Mouse (Mus musculus): ENCODE measurements around the gene Ppm1m. TPM values are rescaled to one million over a fixed set of nuclear protein-coding genes. Genes with fewer than 3 reads are reported as not detected.

The Ppm1m gene
- polyA plus RNA-seq, 1 experiment from 2014 or later = 25.0 TPM

DNA sequence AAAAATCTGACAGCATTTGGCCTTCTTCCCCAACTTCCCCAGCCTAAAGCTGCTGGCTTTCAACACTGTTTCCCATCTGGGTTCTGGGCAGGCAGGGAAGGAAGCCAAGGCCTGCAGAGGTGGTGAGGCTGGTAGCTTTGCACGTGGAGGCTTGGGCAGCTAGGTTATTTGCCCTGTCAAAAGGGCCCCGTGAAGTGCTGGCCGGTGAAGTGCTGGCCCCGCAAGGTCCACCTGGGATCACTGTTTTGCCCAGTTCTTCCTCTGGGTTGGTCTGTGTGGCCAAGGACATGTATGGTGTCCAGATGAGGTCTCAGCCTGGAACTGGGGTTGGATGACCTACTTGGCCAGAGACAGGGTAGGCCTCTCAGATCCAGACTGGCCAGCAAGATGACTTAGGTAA lies 10.4 kb upstream of the Ppm1m start:
- Histone ChIP-seq H3K4me1 (ENCODE audit: control insufficient read depth, insufficient read depth, low read length) (peaks cover 21% of the 10 kb centered on the region), H3K9me3 (replicated peaks; ENCODE audit: control insufficient read depth, low read length) (no peaks in the 10 kb centered on the region), H3K27ac (ENCODE audit: low read length) (no peak overlapping the region), H3K4me3 (ENCODE audit: low read length) (no peak overlapping the region), H3K9ac (ENCODE audit: low read length) (no peak overlapping the region), H3K27me3 (ENCODE audit: control insufficient read depth, insufficient read depth, low read length) (no peaks in the 10 kb centered on the region), H3K4me2 (ENCODE audit: low read depth, low read length) (no peak overlapping the region), H3K36me3 (ENCODE audit: control insufficient read depth, insufficient read depth) (peaks cover 21% of the 10 kb centered on the region)
- ATAC-seq (replicated peaks; ENCODE audit: extremely low read depth, insufficient read depth, low FRiP score) = no peak
- 91% methylated on average over 4 of the region's 4 CpGs for WGBS

GRCm38 (mm10) chr9:106208181-106208580 lies 8.6 kb upstream of the Ppm1m start:
- H3K9me3 ChIP-seq (replicated peaks; ENCODE audit: control insufficient read depth, low read length) = no peaks in the 10 kb centered on the region
- no peaks in the 10 kb centered on the region for H3K27me3 ChIP-seq (ENCODE audit: control insufficient read depth, insufficient read depth, low read length)
- no peak overlapping the region for H3K4me3 ChIP-seq (ENCODE audit: low read length)
- no peak overlapping the region for H3K9ac ChIP-seq (ENCODE audit: low read length)
- WGBS = 74% methylated on average over 5 of the region's 5 CpGs
- no peak for ATAC-seq (replicated peaks; ENCODE audit: extremely low read depth, insufficient read depth, low FRiP score)
- H3K27ac ChIP-seq (ENCODE audit: low read length) = no peak overlapping the region
- H3K4me2 ChIP-seq (ENCODE audit: low read depth, low read length) = no peak overlapping the region
- H3K36me3 ChIP-seq (ENCODE audit: control insufficient read depth, insufficient read depth) = peaks cover 4% of the 10 kb centered on the region; the same call in 1 of the 2 replicates
- H3K4me1 ChIP-seq (ENCODE audit: control insufficient read depth, insufficient read depth, low read length) = peaks cover 38% of the 10 kb centered on the region

DNA sequence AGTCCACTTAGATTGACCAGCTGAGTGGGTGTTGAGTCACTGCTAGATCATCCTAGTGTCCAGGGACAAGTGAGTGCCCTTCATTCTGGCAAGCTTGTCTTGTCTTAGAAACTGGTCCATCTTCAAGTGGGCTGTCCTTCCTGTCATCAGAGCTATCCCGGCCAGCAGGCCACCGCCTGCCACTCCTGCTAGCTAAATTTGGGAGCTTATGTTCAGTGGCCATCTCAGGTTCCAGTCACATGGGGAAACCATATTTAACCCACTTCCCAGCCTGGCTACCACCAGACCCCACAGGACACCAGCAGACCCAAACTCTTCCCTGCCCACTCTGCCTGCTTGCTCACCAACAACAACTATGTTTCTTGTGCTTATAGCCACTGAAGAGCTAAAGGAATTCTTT lies 7.0 kb upstream of the Ppm1m start:
- Histone ChIP-seq H3K4me1 (ENCODE audit: control insufficient read depth, insufficient read depth, low read length) (peaks cover 37% of the 10 kb centered on the region), H3K27me3 (ENCODE audit: control insufficient read depth, insufficient read depth, low read length) (no peaks in the 10 kb centered on the region), H3K9me3 (replicated peaks; ENCODE audit: control insufficient read depth, low read length) (no peaks in the 10 kb centered on the region), H3K4me3 (ENCODE audit: low read length) (peak overlapping the region; percentile 20; the same call in 1 of the 2 replicates), H3K36me3 (ENCODE audit: control insufficient read depth, insufficient read depth) (no peaks in the 10 kb centered on the region), H3K4me2 (ENCODE audit: low read depth, low read length) (peak overlapping the region; percentile 48), H3K9ac (ENCODE audit: low read length) (peak overlapping the region; percentile 52), H3K27ac (ENCODE audit: low read length) (peak overlapping the region; percentile 51)
- WGBS = 25% methylated on average over 2 of the region's 2 CpGs
- ATAC-seq (replicated peaks; ENCODE audit: extremely low read depth, insufficient read depth, low FRiP score) = no peak

DNA sequence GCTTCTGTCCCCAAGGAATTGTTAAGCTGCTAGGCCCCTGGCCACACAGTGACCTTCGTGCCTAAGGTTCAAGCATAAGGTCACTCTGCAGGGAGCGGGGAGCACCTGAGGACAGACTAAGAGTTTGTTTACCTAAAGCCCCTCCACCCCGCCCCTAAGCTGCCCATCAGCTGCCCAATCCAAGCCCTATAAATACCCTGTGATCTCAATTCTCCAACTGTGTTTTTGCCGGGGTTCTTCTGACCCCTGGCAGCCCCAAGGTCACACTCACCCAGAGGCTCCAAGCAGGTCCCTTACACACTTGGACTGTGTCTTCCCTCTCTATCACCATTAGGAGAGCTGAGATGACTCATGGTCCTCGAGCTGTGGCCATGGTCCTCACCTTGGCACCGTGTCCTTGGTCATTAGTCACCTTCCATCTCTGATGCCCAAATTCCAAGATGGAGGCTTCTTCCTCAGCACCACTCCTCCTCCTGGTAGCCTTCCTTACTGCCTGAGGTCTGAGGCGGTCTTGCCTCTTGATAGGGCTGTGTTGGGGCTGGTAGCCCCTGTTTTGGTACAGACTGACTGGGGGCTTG lies 6.3 kb upstream of the Ppm1m start:
- Histone ChIP-seq H3K4me3 (ENCODE audit: low read length) (no peak overlapping the region), H3K36me3 (ENCODE audit: control insufficient read depth, insufficient read depth) (no peaks in the 10 kb centered on the region), H3K4me2 (ENCODE audit: low read depth, low read length) (no peak overlapping the region), H3K27ac (ENCODE audit: low read length) (peak overlapping the region; percentile 51), H3K9me3 (replicated peaks; ENCODE audit: control insufficient read depth, low read length) (no peaks in the 10 kb centered on the region), H3K27me3 (ENCODE audit: control insufficient read depth, insufficient read depth, low read length) (no peaks in the 10 kb centered on the region), H3K9ac (ENCODE audit: low read length) (no peak overlapping the region), H3K4me1 (ENCODE audit: control insufficient read depth, insufficient read depth, low read length) (peaks cover 34% of the 10 kb centered on the region)
- no peak for ATAC-seq (replicated peaks; ENCODE audit: extremely low read depth, insufficient read depth, low FRiP score)
- 66% methylated on average over 7 of the region's 7 CpGs for WGBS

DNA sequence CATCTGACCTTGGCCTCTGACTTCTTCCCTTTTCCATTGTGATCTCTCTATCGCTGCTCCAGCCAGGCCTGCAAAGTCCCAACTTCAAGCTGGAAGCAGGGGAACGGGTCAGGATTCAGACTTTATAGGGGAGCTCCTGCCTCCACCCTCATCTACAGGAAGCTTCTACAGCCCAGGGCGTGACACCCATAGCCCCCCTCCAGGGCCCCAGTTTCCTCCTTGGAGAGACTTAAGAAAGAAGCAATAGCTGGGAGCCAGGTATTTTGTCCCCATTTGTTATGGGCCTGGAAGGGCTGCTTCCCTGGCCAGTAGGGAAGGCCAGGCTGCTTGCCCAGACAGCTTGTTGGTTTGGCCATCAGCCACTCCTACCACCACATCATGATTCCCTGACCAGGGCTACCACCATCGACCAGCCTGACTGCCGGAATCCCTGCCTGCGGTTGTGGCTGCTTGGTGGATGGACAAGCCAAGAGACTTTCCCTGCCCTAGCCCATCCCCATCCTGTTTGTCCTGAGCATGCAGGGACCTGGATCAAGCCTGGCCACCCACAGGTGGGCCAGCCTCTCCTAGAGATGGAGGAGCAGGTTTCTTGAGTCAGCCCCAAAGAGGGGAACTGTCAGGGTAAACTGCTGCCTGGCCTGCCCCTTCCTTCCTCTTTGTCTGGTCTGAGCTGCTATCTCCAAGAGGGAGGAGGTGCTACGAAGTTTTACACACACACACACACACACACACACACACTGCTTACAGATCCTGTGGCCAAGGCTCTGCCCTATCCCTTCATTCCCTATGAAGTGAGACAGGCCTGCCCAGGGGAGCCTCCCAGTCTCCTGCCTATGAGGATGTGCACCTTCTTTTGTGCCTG lies 4.7 kb upstream of the Ppm1m start:
- peak overlapping the region; percentile 49 for H3K9ac ChIP-seq (ENCODE audit: low read length)

DNA sequence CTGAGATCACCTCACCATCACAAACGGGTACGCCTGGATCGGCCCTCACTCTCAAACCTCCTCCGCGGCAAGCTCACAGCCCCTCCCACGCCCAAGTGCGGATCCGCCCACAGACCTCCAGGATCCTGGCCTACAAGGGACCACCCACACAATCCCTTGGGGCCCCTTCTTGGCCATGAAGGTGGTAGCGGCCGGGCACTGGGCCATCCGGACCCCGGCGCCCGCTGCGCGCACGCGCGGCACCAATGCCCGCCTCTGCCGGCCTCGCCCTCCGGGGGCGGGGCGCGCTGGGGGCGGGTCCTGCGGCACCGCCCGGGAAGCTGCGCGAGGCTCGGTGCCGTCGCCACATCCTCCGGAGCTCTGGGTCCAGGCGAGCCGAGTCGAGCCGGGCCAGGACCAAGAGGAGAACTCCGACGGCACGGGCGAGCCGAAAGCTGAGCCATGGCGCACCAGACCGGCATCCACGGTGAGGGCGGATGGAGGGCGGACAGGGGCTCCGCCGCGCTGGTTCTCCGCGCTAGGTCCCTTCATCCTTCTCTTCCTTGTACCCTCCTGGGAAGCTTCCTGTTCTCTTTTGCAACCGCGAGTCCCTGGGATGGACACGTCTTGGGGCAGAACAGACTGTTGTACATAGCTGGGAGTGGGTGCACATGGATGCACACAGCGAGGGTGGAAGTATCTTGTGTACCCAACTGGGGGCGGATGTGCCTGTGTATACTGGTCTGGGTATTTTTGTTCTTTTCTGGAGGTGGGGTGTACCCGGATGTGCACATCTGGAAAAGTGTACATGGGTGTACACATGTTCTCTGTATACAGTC lies 3.5 kb upstream of the Ppm1m start, which contains the start of gene Twf2:
Gene Twf2 (plus strand): TSS at position 290 of the 818 bp plus-strand sequence.
- WGBS = 1% methylated on average over 59 of the region's 61 CpGs
- Histone ChIP-seq H3K9ac (ENCODE audit: low read length) (peak within 1 kb of the TSS; percentile 82), H3K36me3 (ENCODE audit: control insufficient read depth, insufficient read depth) (no peaks in the 10 kb centered on the region), H3K4me1 (ENCODE audit: control insufficient read depth, insufficient read depth, low read length) (peaks cover 40% of the 10 kb centered on the region), H3K27me3 (ENCODE audit: control insufficient read depth, insufficient read depth, low read length) (no peaks in the 10 kb centered on the region), H3K4me3 (ENCODE audit: low read length) (peak within 1 kb of the TSS; percentile 84), H3K9me3 (replicated peaks; ENCODE audit: control insufficient read depth, low read length) (no peaks in the 10 kb centered on the region), H3K27ac (ENCODE audit: low read length) (peak within 1 kb of the TSS; percentile 84), H3K4me2 (ENCODE audit: low read depth, low read length) (peak within 1 kb of the TSS; percentile 65)
- ATAC-seq (replicated peaks; ENCODE audit: extremely low read depth, insufficient read depth, low FRiP score) = peak; percentile 88

More for the DNA sequence above, 4.7 kb upstream of the Ppm1m start:
- Histone ChIP-seq H3K9me3 (replicated peaks; ENCODE audit: control insufficient read depth, low read length) (no peaks in the 10 kb centered on the region), H3K27me3 (ENCODE audit: control insufficient read depth, insufficient read depth, low read length) (no peaks in the 10 kb centered on the region), H3K27ac (ENCODE audit: low read length) (peak overlapping the region; percentile 84), H3K36me3 (ENCODE audit: control insufficient read depth, insufficient read depth) (no peaks in the 10 kb centered on the region), H3K4me1 (ENCODE audit: control insufficient read depth, insufficient read depth, low read length) (peaks cover 40% of the 10 kb centered on the region), H3K4me3 (ENCODE audit: low read length) (peak overlapping the region; percentile 84), H3K4me2 (ENCODE audit: low read depth, low read length) (peak overlapping the region; percentile 65)
- ATAC-seq (replicated peaks; ENCODE audit: extremely low read depth, insufficient read depth, low FRiP score) = no peak
- 65% methylated on average over 7 of the region's 7 CpGs for WGBS

- no peak overlapping the region for H3K27ac ChIP-seq (ENCODE audit: low read length)
- no peak overlapping the region for H3K9ac ChIP-seq (ENCODE audit: low read length)
- WGBS = 78% methylated on average over 3 of the region's 3 CpGs
- H3K9me3 ChIP-seq (replicated peaks; ENCODE audit: control insufficient read depth, low read length) = no peaks in the 10 kb centered on the region
- no peak overlapping the region; the same call in 1 of the 2 replicates for H3K4me2 ChIP-seq (ENCODE audit: low read depth, low read length)
- ATAC-seq (replicated peaks; ENCODE audit: extremely low read depth, insufficient read depth, low FRiP score) = no peak
- H3K4me1 ChIP-seq (ENCODE audit: control insufficient read depth, insufficient read depth, low read length) = peaks cover 39% of the 10 kb centered on the region
- H3K27me3 ChIP-seq (ENCODE audit: control insufficient read depth, insufficient read depth, low read length) = no peaks in the 10 kb centered on the region
- no peak overlapping the region for H3K4me3 ChIP-seq (ENCODE audit: low read length)
- no peaks in the 10 kb centered on the region for H3K36me3 ChIP-seq (ENCODE audit: control insufficient read depth, insufficient read depth)
Observed at GRCm38 (mm10) chr9:106201895-106202294, 2.3 kb upstream of the Ppm1m start.

DNA sequence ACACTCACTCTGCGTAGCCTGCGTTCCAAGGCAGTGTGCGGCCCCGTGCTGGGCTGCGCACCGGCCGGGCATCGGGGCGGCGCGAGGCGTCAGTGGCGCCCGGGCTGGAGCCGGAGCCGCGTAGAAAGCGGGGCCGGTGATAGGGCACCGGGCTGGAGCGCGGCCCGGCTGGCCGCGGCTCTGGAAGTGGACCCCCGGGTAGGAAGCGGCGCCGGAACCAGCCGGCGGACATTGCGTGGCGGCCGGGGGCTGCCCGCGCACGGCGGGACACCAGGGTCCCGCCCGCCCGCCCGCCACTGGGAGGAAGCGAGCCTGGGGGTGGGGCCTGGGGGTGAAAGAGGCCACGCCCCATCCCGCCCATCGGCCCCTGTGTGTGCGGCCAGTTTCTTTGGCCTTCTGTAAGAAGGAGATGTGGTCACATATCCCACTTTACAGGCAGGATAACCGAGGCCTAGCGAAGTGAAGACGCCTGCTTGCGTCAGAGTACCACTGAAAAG lies 536 bp downstream of the Ppm1m start:
- Histone ChIP-seq H3K27me3 (ENCODE audit: control insufficient read depth, insufficient read depth, low read length) (no peaks in the 10 kb centered on the region), H3K4me2 (ENCODE audit: low read depth, low read length) (peak overlapping the region; percentile 67), H3K9me3 (replicated peaks; ENCODE audit: control insufficient read depth, low read length) (no peaks in the 10 kb centered on the region), H3K27ac (ENCODE audit: low read length) (peak overlapping the region; percentile 22; the same call in 1 of the 2 replicates), H3K4me1 (ENCODE audit: control insufficient read depth, insufficient read depth, low read length) (peaks cover 18% of the 10 kb centered on the region), H3K36me3 (ENCODE audit: control insufficient read depth, insufficient read depth) (peaks cover 9% of the 10 kb centered on the region; the same call in 1 of the 2 replicates), H3K9ac (ENCODE audit: low read length) (peak overlapping the region; percentile 69), H3K4me3 (ENCODE audit: low read length) (peak overlapping the region; percentile 55)
- whole genome bisulfite sequencing = under 1% methylated on average over 44 of the region's 51 CpGs
- ATAC-seq (replicated peaks; ENCODE audit: extremely low read depth, insufficient read depth, low FRiP score) = peak; percentile 50
